Mouse (Mus musculus) cerebellum, adult 11-12 months (tissue): ENCODE measurements around the gene Flad1.

Experiments
- DNase-seq: peaks from one replicate; pipeline ENCODE4 v3.0.0; 2022

Flad1 gene

DNA sequence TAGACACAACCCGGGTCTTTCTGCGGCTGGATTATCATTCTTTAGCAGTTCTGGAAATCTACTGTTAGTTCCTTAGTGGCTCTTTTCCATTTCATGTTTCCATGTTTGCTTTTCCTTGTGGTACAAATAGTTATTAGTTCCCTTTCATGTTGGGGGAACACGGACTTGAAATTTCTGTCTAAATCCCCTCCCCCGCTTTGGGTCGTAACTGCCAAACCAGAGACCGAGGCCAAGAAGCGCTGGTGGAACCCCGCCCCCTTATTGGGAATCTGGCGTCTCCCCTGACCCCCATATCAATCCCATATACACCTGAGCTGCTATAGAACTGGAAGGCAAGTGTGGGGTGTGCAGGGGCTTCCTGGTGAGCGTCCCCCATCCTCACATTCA lies 16.3 kb downstream of the Flad1 start:
- DNase-seq: peak; percentile 71

DNA sequence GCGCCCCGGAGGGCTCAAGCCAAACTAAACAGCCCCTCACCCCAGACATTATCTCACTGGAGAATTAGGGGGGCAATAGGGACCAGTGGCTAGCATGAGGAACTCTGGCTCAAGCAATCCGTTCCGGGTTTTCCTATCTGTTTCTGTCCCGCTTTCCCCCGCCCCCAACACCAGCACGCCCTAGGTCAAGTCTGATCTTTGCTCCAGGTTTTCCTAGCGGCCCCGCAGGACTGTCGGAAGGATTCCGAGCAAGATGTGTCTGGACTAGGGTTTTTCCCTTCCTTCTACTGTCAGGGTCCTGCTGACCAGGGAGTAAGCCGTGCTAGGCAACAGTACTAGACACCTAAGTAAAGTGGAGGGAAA lies 16.8 kb downstream of the Flad1 start:
- peak; percentile 91 for DNase-seq

DNA sequence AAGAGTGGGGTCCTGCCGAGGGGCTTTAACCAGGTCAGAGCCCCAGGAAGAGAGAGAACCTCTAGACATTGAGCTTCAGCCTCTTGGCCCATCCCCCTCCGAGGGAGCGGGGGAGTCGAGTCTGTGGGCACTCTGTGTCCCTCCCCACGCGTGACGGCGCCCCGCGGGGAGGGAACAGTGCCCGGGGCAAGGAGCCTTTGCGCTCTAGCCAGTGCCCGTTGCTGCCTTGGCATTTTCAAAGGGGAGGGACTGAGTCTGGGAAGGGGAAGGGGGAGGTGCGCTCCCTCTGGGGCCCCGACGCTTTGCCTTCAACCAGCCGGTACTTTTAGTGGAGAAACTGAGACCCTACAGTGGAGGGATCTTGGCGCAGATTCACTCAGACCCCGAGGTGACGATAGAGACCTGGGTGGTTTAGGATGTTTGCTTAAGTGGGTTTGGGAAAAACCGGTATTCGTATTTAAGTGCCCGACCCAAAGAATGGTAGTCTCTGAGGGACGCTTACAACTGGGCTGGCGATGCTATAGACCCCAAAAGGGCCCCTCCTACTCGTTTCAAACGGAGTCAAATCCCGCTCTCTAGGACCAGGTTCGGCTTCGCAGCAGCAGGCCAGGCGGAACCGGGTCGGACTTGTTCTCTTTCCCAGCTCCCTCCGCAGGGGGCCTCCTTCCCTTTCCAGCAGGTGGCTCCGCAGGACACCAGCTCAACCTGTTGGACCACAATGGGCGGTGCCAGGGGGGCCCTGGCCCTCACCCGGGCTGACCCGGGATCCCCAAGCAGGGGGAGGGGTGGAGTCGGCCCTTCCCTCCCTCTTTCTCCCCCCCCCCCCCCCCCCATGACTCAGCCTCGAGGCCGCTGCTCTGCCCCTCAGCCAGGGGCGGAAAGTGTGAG lies 17.4 kb downstream of the Flad1 start, which contains the start of gene Zbtb7b:
Gene Zbtb7b, minus strand, starts transcription at position 771 of the 888 bp plus-strand sequence.
- peak; percentile 94 for DNase-seq

DNA sequence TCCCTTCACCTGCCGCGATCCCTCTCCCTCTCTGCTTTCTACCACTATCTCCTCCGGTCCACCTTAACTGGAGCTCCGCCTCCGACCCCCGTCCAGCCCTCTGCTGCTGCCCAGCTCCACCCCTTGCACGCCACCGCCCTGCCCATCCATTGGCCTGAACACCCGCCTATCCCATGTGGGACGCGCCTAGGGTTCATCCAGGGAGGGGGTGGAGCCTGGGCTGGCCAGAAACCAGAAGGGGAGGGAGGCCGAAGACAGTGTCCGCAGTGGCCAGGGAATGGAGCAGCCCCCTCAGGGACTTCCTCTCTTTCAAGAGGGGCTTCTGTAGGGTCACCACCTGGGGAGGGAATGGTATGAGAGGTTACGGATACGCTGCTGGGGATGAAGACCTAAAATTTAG lies 18.1 kb downstream of the Flad1 start:
- DNase-seq: peak; percentile 99

DNA sequence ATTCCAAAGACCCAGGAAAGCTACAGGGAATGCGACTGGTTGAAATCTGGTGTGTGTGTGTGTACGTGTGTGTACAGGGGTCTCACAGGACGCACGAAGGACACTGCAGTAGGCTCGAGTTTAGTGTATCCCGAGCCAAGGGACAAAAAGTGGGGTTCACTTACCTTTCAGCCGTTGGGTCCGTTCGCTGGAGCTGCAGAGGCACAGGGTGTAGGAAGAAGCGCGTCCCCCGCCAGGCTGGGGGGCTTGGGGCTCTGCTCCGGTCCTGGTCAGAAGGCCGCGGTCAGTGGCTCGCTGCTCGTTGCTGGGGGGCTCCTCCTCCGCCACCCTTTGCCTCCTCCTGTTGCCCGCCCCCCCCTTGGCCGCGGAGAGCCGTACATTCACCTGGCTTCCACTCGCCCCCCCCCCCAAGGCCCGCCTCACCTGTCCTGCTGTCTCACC lies 18.8 kb downstream of the Flad1 start:
- peak; percentile 82 for DNase-seq

DNA sequence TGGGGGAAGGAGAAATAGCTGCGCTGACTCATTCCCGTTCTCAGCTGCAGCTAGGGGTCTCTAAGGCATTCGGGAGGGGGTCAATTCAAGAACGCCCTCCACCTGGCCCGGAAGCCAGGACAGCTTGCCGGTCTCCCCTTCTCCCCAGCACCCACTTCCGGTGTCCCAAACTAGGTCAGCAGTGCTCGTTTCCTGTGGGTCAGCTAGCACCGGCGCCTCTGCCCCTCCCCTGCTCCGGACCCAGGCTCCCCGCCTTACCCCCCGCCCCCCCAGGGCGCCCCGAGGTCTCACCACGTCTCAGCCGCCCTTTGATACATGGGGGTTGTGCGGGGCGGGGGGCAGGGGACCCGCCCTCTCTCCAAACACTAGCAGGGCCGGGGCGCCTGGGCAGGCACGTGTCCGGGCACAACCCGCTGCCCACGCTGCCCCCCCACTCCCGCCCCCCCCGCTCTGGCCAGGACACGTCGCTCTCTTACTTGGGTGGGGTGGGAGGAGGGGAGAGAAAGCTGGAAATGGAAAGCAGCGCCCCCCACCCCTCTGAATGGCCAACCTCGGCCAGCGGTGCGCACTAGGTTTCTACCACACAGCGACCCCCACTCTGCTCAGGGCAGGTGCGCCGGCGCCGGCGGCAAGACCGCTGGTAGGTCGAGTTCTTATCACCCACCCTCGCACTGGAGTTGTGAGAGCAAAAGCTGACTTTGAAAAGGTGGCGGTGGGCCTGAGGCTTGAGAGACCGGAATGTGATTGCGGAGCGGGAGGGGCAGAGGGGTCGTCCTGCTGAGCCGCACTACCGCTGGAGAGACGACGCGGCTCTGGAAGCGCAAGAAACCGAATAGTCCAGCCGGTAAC lies 19.8 kb downstream of the Flad1 start:
- peak; percentile 82 for DNase-seq

DNA sequence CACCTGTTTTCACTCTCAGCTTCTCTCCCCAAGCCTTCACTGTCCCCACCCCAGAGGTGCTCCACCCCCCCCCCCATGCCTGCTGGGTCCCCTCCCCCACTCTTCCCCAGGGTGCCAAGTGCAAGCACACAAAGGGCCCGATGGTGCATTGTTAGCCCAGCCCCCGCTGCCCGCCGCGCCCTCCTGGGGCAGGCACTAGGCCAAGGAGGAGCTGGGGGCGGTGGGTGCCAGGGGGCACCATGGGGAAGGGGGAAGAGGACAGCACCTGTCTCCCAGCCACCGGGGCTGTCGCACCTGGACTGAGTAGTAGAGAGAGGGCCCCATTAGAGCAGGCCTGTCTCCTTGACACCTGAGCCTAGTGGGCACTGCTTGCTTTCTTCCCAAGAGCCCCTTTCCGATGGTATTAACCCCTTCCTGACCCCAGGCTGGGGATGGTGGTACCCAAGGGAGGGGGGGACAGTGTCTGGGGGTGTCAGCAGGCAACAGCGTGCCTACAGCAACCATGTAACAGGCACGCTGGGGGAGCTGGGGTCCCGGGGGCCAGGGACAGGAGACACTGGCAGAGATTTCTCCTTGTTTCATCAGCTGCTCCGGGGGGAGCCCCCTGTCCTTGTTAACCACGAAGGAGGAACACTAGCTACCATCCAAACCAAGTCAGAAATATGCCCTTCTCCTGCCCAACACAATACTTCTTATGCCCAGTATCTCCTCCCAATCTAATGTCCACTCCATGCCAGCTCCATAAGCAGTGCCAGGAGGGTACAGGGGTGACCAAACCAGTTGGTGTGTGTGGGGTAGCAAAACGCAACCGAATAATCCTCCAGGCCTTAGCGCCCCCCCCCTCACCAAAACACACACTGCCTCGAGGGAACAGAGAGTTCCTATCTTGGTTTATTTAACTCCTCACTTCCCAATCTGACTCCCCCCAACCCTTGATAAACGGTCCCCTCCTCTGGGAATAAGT lies 20.7 kb downstream of the Flad1 start:
- peak; percentile 74 for DNase-seq

DNA sequence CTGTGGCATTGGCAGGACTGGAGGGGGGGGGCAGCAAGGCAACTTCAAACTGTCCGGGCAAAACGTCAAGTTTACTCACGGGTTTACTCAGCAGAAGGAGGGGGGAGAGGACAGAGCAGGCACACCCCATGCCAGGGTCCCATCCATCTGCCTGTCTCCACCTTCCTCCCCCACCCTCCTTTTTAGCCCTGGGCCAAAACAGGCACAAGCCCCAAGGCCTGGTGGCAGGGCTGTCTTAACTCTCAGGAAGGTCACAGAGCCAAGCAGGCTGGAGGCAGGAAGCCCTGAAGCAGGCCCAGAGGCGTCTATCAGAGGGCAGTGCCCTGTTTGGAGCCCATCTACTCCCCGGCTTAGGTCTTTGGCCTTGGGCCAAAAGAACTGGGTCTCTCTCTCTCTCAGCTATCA lies 21.6 kb downstream of the Flad1 start:
- DNase-seq: peak; percentile 74

DNA sequence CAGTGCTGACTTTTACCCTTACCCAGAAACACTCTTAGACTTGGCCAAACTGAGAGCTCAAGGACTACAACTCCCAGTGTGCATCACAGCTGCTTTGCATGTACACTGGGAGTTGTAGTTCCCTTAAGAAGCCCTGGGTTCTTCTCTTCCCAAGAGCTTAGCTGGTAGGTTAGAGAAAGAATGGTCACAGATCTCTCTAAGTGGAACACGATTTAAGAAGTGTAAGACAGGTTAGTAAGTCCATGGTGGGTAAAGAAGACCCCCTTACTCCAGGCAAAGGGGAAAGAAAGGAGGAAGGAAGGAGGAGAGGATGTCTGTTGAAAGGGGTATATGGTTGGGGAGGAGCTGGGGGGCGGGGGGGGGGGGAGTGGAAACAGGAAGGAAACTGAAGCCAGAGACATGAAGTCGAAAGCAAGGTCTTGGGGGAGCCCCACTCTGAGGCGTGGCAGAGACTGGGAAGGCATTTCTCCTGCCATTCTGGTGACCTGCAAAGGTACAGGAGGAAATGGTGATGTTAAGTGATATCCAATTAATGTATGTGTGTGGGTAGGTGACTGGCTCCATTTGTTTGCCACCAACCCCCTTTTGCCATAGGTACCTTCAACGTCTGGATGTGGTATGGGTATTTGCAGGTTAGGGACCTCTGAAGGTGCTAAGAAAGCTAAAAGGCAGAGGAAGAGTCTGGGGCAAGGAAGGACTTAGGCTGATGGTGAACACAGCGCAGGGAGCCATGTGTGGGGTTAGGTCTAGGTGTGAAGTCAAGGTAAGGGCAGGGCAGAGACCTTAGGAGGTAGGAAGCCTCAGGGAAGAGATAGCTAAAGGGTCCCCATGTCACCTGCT lies 22.5 kb downstream of the Flad1 start:
- peak; percentile 34 for DNase-seq

DNA sequence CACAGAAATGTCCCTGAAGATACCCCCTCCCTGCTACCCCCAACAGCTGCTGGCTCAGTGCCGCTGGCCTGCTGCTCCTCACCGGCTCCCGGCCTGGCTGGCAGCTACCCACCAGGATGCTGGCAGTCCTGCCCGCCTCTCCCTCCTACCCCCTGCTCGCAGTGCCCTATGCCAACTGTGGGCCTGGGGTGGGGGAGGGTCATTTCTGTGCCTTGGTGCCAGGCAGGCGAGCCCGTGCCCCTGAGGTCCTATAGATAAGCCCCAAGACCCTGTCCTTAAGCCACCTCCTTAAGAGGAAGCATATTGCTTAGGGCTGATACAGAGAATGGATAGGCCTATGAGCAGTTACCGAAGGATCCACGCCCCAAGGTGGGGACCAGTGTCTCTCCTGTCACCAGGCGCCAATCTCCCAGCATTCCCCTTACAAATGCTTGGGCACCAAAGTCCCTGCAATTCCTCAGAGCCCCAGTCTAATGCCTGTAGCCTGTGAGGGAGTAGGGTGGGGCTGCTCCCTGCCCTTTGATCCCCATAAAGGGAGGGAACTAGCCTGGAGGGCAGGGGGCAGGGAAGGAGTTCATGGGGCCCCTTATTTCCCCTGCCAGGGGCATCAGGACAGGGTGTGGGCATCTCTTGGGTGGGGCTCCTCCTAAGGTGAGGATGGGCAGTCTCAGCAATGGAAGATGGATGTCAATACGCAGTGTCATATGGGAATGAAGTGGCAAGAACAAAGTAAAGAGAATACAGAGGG lies 23.4 kb downstream of the Flad1 start:
- peak; percentile 71 for DNase-seq

DNA sequence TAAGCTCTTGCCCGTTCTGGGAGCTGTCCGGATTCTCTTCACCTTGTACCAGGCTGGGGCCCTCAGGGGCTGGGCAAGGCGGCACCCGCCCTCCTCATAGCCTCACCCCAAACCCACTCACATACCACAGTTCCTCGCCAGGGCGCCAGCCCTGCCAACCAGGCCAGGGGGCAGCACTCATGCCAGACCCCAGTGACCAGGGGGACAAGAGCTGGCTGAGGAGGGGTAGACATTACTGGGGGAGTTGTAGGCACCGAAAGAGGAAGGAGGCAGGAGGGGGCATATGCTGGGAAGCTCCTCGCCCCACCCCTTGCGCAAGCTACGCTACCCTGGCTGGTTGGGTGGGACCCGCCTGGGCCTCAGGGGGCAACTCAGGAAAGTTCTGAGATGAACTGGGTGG lies 24.0 kb downstream of the Flad1 start:
- peak; percentile 69 for DNase-seq

DNA sequence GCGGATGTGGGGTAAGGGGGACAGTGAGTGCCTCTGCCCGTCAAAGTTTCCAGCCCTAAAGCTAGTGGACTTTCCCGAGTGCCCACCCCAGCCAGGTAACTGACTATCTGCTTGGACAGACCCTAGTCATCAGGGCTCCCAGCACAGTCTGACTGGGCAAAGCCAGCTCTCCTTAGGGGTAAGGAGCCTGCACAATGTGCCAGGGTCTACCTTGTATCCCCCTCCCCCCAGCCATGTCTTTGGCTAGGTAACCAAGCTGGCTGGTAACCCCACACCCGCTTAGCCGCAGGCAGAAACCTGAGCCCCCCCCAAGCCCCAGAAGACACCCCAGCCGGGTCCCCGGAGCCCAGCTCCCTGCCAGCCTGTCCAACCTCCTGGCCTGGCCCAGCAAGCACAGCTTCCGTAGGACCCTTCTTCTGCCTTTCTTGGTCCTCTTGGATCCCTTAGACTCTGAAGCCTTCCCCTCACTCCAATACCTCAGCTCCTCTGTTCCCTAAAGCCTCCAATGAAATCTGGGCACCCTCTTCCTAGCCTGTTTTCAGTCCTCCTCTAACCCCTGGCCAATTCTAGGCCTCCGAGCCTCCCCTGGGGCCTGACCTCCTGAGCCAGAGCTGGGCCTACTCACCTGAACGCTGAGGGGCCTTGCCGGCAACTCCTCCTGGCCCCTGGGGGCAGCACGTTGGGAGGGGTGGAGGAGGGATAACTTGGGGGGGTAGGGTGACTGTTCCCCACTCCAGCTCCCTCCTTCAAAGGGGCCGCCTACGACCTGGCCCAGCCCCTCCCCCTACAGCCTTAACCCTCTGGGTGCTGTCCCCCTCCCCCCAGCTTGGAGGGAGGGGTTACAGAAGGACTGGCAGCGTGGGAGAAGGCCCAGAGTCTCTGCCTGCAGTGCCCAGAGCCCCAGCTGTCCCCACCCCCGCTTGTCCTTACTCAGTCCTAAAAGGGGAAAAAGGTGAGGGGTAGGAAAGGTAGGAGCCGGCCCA lies 24.9 kb downstream of the Flad1 start:
- peak; percentile 62 for DNase-seq

DNA sequence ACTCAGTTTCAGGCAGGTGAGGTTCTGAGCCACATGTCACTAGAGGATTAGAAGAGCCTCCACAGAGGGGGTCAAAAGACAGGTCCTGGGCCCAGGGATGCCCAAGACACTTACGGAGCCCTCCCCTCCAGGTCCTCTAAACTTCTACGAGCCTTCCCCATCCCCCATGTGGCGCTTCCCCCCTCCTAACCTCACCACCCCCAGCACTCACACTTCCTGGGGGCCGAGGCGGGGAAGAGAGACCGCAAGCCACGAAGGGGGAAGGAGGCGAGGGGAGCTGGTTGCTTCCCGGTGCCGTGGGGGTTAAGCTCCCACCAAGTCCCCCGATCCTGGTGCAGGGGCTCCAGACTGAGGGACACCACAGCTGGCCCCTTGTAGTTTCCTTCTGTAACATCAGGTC lies 26.2 kb downstream of the Flad1 start:
- no peak for DNase-seq

DNA sequence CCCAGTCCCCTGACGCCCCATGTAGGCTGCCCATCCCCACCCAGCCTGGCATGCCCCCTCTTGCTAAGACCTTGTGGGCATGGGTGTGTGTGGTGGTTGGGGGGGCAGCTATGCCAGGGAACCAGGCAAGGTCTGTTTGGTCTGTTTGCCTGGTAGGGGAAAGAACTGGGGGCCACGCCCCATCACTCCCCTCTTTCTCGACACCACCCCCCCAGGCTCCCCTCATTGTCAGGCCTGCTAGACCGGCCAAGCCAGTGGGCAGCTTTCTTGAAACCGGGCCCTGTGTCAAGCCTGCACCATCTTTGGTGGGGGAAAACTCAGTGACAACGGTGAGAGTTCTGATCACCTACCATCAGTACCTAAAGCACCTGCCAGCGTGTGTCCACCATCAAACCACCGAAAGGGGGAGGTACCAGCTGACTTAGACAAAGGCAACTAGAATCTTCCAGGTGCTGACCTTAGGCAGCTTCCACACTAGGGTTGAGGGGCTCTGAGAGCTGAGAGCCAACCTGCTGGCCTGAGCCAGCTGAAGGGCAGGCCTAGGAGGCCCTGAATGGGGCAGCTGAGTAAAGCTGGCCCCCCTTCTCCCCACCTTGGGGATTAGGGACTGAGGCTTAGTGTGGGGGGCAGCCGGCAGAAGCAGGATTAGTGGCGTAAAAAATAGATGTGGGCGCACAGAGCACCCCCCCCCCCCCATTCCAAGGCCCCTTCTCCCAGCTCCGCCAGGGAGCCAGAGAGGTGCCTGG lies 27.2 kb downstream of the Flad1 start:
- DNase-seq: peak; percentile 35

DNA sequence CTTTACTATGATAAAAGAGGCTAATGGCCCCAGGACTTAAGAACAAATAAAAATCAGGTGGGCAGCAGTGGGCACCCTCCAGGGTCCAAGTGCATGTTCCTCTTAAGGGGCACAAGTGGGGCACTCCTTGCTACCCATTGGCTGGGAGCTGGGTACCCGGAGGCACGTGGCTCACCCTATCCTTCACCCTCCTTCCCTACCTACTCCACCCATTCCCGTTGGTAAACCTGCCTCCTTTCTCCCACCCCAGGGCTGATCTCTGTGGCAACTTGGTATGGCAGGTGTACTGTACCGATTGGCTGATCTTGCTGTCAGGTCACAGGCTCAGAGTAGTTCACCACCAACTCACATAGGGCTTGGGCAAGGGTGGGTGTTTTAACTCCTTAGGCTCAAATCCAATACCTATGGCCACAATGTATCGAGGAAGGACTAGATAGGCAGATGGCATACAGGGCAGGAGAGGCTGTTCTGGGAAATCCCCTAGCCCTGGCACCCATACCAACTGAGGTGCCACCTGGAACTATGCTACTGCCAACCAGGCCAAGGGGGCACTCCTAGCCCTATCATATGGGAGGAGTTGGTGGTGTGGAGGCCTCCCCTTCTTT lies 27.9 kb downstream of the Flad1 start:
- DNase-seq: no peak

DNA sequence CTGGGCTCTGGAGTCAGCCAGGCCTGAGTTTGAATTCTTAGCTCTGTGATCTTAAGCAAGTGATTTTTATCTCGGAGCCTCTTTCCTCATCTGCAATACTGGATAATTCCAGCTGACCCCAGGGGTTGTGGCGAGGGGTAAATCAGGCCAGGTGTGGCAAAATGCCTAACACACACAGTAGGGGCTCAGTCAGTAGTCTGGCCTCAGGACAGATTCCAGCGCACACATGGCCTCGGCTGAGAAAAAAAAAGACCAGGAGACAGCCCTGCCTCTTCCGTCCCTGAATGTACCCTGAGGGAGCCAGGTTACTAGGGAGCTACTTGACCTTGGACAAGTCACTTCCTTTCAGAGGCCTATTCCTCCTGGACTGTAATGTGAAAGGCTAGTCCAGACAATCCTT lies 28.7 kb downstream of the Flad1 start:
- no peak for DNase-seq

DNA sequence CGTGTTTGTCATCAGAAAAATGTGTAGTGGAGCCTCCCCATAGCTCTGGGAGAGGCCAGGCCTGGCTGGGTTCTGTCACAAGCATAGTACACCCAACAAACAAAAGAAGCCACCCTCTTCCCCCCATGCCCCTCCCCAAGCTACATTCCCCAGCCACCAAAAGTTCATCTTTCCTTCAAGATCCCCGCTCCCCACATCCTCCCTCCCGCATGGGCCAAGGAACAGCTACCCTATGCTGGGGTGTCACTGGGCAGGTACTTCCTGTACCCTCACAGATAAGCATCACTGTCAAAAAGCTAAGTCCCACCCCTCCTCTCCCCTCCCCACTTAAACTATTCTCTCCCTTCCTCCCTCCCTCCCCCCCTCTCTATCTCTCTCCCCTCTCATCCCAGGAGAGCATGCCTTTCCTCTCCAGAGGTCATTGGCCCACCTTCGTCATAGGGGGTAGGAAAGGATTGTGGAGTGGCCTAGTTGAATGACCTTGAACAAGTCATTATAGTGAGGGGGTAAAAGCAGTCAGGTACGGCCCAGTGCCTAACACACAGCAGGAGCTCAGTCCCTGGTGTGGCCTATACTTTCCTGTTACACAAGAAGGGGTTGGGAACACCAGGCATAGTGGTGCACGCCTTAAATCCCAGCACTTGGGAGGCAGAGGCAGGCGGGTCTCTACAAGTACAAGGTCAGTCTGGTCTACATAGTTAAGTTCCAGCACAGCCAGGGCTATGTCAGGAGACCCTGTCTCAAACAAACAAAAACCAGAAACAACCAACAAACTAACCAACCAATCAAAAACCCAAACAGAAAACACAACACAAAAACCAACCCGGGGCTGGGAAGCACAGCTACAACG lies 29.4 kb downstream of the Flad1 start:
- DNase-seq: no peak

DNA sequence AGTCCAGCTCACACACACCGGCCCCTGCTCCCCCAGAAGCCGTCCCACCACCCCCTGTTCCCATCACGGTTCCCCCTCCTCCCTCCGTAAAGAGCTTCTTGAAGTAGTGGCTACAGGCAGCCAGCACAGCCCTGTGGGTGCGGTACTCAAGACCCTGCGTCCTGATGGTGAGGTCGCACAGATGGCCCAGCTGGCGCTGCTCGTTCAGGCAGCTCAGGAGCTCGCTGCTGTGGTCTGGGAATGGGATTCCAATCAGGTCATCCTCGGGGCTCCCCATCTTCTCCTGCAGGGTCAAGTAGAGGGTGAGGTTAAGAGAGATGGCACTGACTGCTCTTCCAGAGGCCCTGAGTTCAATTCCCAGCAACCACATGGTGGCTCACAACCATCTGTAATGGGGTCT lies 30.4 kb downstream of the Flad1 start:
- no peak for DNase-seq
